Mouse (Mus musculus): ENCODE measurements around the gene Ccdc34. TPM values are rescaled to one million over a fixed set of nuclear protein-coding genes. Genes with fewer than 3 reads are reported as not detected.

The Ccdc34 gene
- polyA plus RNA-seq, 1 experiment from 2014 or later, result 38.7 TPM

DNA sequence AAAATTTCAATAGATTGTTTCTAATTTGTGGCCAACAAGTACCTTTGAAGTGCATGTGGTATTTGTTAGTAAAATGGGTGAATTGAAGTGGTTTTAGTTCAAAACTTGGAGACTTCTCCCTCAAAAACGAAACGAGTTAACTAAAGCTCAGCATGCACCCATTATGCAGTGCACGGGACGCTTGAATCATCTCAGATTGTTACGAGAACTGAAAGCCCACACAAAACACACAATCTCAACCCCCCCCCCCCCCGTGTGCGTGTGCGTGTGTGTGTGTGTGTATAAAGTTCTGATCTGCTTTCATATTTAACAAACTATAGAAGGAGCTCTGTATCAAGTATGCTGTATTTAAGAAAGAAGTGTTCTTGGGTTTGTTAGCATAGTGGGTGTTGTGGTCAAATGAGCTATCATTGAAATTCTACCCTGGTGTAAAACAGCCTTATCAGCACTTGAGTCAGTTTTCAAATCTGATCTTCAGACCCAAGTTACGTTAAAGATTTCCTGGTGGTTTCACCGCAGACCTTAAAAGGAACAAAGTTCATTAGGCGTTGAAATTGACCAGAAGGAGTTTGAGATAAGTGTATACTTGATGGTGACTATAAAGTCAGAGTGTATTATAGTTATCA, 25.1 kb upstream of the Ccdc34 start:
- Histone ChIP-seq H3K27me3 (ENCODE audit: control insufficient read depth, insufficient read depth, low read depth, low read length) (peaks cover 14% of the 10 kb centered on the region), H3K4me3 (ENCODE audit: low read length) (no peak overlapping the region), H3K4me1 (replicated peaks; ENCODE audit: control insufficient read depth, insufficient read depth, low read length) (no peaks in the 10 kb centered on the region), H3K36me3 (ENCODE audit: control insufficient read depth, insufficient read depth, low read length) (no peaks in the 10 kb centered on the region), H3K9ac (ENCODE audit: low read length) (no peak overlapping the region), H3K9me3 (ENCODE audit: control insufficient read depth, low read length) (no peaks in the 10 kb centered on the region), H3K27ac (ENCODE audit: low read length) (no peak overlapping the region), H3K4me2 (ENCODE audit: low read depth, low read length) (no peak overlapping the region)
- 47% methylated on average over 11 of the region's 11 CpGs for WGBS
- ATAC-seq (ENCODE audit: low read depth), result no peak

DNA sequence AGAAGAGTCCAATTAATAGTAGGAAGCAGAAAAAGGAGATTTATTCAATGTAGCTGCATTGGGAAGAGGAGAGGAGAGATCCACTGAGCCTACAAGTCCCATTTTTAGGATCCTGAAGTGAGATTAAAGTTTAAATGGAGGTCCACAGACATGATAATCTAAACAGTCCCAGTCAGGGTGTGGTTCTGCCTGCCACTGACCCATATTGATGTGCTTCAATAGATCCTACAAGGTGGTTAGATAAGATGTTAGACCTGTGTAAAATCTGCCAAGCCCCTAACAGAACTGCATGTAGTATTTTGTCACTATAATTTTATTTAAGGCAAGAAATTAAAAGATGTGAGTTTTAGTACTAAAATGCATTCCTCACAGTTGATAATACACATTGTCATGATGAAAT, 24.2 kb upstream of the Ccdc34 start:
- no peak overlapping the region for H3K4me2 ChIP-seq (ENCODE audit: low read depth, low read length)
- H3K36me3 ChIP-seq (ENCODE audit: control insufficient read depth, insufficient read depth, low read length), result no peaks in the 10 kb centered on the region
- H3K4me3 ChIP-seq (ENCODE audit: low read length), result no peak overlapping the region
- H3K27ac ChIP-seq (ENCODE audit: low read length), result no peak overlapping the region
- peaks cover 14% of the 10 kb centered on the region for H3K27me3 ChIP-seq (ENCODE audit: control insufficient read depth, insufficient read depth, low read depth, low read length)
- no peak overlapping the region for H3K9ac ChIP-seq (ENCODE audit: low read length)
- no peaks in the 10 kb centered on the region for H3K4me1 ChIP-seq (replicated peaks; ENCODE audit: control insufficient read depth, insufficient read depth, low read length)
- H3K9me3 ChIP-seq (ENCODE audit: control insufficient read depth, low read length), result no peaks in the 10 kb centered on the region
- no peak for ATAC-seq (ENCODE audit: low read depth)

- H3K4me1 ChIP-seq (replicated peaks; ENCODE audit: control insufficient read depth, insufficient read depth, low read length), result no peaks in the 10 kb centered on the region
- no peak overlapping the region for H3K4me3 ChIP-seq (ENCODE audit: low read length)
- no peaks in the 10 kb centered on the region for H3K36me3 ChIP-seq (ENCODE audit: control insufficient read depth, insufficient read depth, low read length)
- no peak overlapping the region for H3K27ac ChIP-seq (ENCODE audit: low read length)
- no peak for ATAC-seq (ENCODE audit: low read depth)
- peaks cover 18% of the 10 kb centered on the region for H3K27me3 ChIP-seq (ENCODE audit: control insufficient read depth, insufficient read depth, low read depth, low read length)
- no peak overlapping the region for H3K4me2 ChIP-seq (ENCODE audit: low read depth, low read length)
- WGBS, result 31% methylated on average over 2 of the region's 2 CpGs
- no peaks in the 10 kb centered on the region for H3K9me3 ChIP-seq (ENCODE audit: control insufficient read depth, low read length)
- no peak overlapping the region for H3K9ac ChIP-seq (ENCODE audit: low read length)
These were observed 22.6 kb upstream of the Ccdc34 start for GRCm38 (mm10) chr2:109995061-109995460.

DNA sequence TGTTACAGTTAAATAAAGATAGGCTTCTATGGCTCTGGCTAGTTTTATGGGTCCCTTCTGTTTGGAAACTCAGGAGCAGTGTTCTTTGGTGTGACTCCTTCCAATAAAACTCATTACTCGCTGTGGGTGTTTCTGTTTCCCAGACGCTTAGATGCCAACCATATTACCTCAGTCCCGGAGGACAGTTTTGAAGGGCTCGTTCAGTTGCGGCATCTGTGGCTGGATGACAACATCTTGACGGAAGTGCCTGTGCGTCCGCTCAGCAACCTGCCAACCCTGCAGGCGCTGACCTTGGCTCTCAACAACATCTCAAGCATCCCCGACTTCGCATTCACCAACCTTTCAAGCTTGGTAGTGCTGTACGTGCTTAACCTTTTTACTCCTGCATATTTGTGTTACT, 21.2 kb upstream of the Ccdc34 start:
- H3K4me2 ChIP-seq (ENCODE audit: low read depth, low read length), result no peak overlapping the region

GRCm38 (mm10) chr2:110004668-110005067, 12.9 kb upstream of the Ccdc34 start:
- H3K27me3 ChIP-seq (ENCODE audit: control insufficient read depth, insufficient read depth, low read depth, low read length), result peaks cover 1% of the 10 kb centered on the region; the same call in 1 of the 2 replicates
- no peak overlapping the region for H3K9ac ChIP-seq (ENCODE audit: low read length)
- H3K27ac ChIP-seq (ENCODE audit: low read length), result no peak overlapping the region
- H3K4me2 ChIP-seq (ENCODE audit: low read depth, low read length), result no peak overlapping the region
- no peak overlapping the region for H3K4me3 ChIP-seq (ENCODE audit: low read length)
- H3K36me3 ChIP-seq (ENCODE audit: control insufficient read depth, insufficient read depth, low read length), result no peaks in the 10 kb centered on the region
- H3K4me1 ChIP-seq (replicated peaks; ENCODE audit: control insufficient read depth, insufficient read depth, low read length), result no peaks in the 10 kb centered on the region
- ATAC-seq (ENCODE audit: low read depth), result no peak
- H3K9me3 ChIP-seq (ENCODE audit: control insufficient read depth, low read length), result no peaks in the 10 kb centered on the region
- 70% methylated on average over 1 of the region's 1 CpGs for WGBS

More for the DNA sequence above, 21.2 kb upstream of the Ccdc34 start:
- H3K4me3 ChIP-seq (ENCODE audit: low read length), result no peak overlapping the region
- H3K9me3 ChIP-seq (ENCODE audit: control insufficient read depth, low read length), result no peaks in the 10 kb centered on the region
- no peak for ATAC-seq (ENCODE audit: low read depth)
- H3K9ac ChIP-seq (ENCODE audit: low read length), result no peak overlapping the region
- H3K27ac ChIP-seq (ENCODE audit: low read length), result no peak overlapping the region
- H3K27me3 ChIP-seq (ENCODE audit: control insufficient read depth, insufficient read depth, low read depth, low read length), result peaks cover 13% of the 10 kb centered on the region
- no peaks in the 10 kb centered on the region for H3K36me3 ChIP-seq (ENCODE audit: control insufficient read depth, insufficient read depth, low read length)
- WGBS, result 53% methylated on average over 12 of the region's 12 CpGs
- no peaks in the 10 kb centered on the region for H3K4me1 ChIP-seq (replicated peaks; ENCODE audit: control insufficient read depth, insufficient read depth, low read length)

DNA sequence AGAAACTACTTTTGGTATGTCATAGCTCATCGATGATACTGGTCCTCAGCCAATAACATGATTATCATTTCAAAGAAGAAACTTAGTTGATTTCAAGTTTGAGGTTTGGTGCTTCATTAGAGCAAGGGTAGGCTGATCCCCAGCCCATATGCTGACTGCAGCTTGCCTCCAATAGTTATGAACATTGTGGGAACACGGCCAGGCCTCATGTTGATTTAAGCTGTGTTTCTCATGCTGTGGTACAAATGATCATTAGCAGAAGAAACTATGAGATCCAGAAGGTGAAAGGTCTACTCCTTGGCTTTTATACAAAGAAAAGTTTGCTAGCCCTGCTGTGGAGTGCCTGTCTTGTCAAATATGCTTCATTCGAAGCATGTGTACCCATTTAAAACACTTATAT, 12.5 kb upstream of the Ccdc34 start:
- Histone ChIP-seq H3K4me1 (replicated peaks; ENCODE audit: control insufficient read depth, insufficient read depth, low read length) (no peaks in the 10 kb centered on the region), H3K27me3 (ENCODE audit: control insufficient read depth, insufficient read depth, low read depth, low read length) (no peaks in the 10 kb centered on the region), H3K36me3 (ENCODE audit: control insufficient read depth, insufficient read depth, low read length) (no peaks in the 10 kb centered on the region), H3K9ac (ENCODE audit: low read length) (no peak overlapping the region), H3K27ac (ENCODE audit: low read length) (no peak overlapping the region), H3K9me3 (ENCODE audit: control insufficient read depth, low read length) (no peaks in the 10 kb centered on the region), H3K4me2 (ENCODE audit: low read depth, low read length) (no peak overlapping the region), H3K4me3 (ENCODE audit: low read length) (no peak overlapping the region)
- 56% methylated on average over 3 of the region's 3 CpGs for WGBS
- no peak for ATAC-seq (ENCODE audit: low read depth)

DNA sequence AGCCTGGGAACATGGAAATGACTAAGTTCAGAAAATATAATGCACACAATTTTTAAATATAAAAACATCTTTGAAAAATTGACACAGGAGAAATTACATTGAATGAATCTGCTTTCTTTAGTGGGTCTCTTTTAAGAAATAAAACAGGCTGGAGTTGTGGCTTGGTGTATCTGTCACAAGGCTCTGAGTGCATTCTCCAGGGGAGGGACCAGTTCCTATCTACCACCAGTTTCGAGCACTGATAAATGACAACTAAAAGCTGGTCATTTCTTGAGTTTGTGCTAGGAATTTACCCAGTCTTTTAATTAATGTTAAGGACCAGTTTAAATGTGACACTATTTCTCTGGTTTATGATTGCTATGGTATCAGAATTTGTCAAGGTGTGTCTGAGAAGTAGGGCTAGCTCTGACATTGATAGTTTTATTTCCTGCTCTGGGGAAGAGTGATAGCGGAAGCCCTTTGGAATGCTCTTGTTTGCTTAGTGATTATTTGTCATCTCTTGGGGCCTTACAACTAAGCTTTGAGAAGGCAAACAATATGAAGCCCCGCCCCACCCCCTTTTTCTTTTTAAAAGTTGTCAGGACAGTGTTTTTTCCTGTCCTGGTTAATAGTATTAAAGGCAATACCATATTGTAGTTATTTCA, 11.9 kb upstream of the Ccdc34 start:
- Histone ChIP-seq H3K4me3 (ENCODE audit: low read length) (no peak overlapping the region), H3K27ac (ENCODE audit: low read length) (no peak overlapping the region), H3K9me3 (ENCODE audit: control insufficient read depth, low read length) (no peaks in the 10 kb centered on the region), H3K9ac (ENCODE audit: low read length) (no peak overlapping the region), H3K4me1 (replicated peaks; ENCODE audit: control insufficient read depth, insufficient read depth, low read length) (no peaks in the 10 kb centered on the region), H3K4me2 (ENCODE audit: low read depth, low read length) (no peak overlapping the region), H3K36me3 (ENCODE audit: control insufficient read depth, insufficient read depth, low read length) (no peaks in the 10 kb centered on the region), H3K27me3 (ENCODE audit: control insufficient read depth, insufficient read depth, low read depth, low read length) (no peaks in the 10 kb centered on the region)
- 68% methylated on average over 3 of the region's 3 CpGs for WGBS
- no peak for ATAC-seq (ENCODE audit: low read depth)

GRCm38 (mm10) chr2:110007423-110008267, 10.0 kb upstream of the Ccdc34 start:
- Histone ChIP-seq H3K4me1 (replicated peaks; ENCODE audit: control insufficient read depth, insufficient read depth, low read length) (no peaks in the 10 kb centered on the region), H3K27me3 (ENCODE audit: control insufficient read depth, insufficient read depth, low read depth, low read length) (no peaks in the 10 kb centered on the region), H3K9ac (ENCODE audit: low read length) (no peak overlapping the region), H3K4me2 (ENCODE audit: low read depth, low read length) (no peak overlapping the region), H3K36me3 (ENCODE audit: control insufficient read depth, insufficient read depth, low read length) (no peaks in the 10 kb centered on the region), H3K9me3 (ENCODE audit: control insufficient read depth, low read length) (no peaks in the 10 kb centered on the region), H3K4me3 (ENCODE audit: low read length) (no peak overlapping the region), H3K27ac (ENCODE audit: low read length) (no peak overlapping the region)
- WGBS, result 87% methylated on average over 10 of the region's 10 CpGs
- no peak for ATAC-seq (ENCODE audit: low read depth)

DNA sequence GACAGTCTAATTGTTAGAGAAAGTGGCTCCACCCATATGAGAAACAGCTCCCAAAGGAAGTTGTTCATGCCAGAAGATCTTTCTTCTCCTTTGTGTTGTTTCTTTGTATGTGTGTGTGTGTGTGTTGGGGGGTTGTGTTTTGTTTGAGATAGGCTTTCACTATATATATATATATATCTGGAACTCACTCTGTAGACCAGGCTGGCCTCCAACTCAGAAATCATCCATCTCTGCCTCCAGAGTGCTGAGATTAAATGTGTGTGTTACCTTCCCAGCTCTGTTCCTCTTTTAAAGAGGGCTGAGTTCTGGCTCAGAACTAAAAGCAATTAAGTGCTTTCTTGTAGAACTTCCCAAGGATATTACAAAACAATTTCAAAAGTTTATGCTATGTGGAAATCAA, 8.2 kb upstream of the Ccdc34 start:
- Histone ChIP-seq H3K27me3 (ENCODE audit: control insufficient read depth, insufficient read depth, low read depth, low read length) (no peaks in the 10 kb centered on the region), H3K27ac (ENCODE audit: low read length) (no peak overlapping the region), H3K4me3 (ENCODE audit: low read length) (no peak overlapping the region), H3K4me2 (ENCODE audit: low read depth, low read length) (no peak overlapping the region), H3K36me3 (ENCODE audit: control insufficient read depth, insufficient read depth, low read length) (no peaks in the 10 kb centered on the region), H3K9me3 (ENCODE audit: control insufficient read depth, low read length) (no peaks in the 10 kb centered on the region), H3K9ac (ENCODE audit: low read length) (no peak overlapping the region), H3K4me1 (replicated peaks; ENCODE audit: control insufficient read depth, insufficient read depth, low read length) (no peaks in the 10 kb centered on the region)
- no peak for ATAC-seq (ENCODE audit: low read depth)
